Mouse (Mus musculus): ENCODE measurements around the gene Tns1.

DNA sequence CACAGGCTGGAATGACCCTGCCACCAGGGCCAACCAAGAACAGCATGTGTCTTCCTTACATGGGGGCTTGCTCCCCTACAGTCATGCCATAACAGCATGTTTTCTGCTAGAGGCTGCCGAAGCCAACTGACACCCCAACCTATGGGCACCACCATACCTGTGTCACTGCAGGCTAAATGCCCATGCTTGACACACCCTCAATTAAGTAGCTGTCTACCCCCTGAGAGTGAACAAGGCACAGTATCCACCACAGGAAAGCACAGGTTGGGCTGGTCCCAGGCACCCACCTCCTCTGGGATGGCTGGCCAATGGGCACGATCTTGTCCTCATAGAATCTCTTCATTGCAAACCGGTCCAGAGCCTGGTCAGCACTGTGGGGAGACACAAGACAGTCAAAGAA, 134.2 kb downstream of the Tns1 start:
- TF ChIP-seq GATA1 (IDR thresholded peaks at IDR 0.05; ENCODE audit: borderline replicate concordance, low read length): no peak
- no peak for TF ChIP-seq FLI1 (IDR thresholded peaks at IDR 0.05; ENCODE audit: low read length)

All from megakaryocyte, embryonic 14.5 days (primary cell).